Mouse (Mus musculus) CH12.LX (cell line): ENCODE data around the gene Lmna. TPM values are rescaled to one million over a fixed set of nuclear protein-coding genes. Genes with fewer than 3 reads are reported as not detected.

Source experiments
- DNase-seq: peaks from one replicate; pipeline ENCODE4 v3.0.0-alpha.2; 2013; ENCODE audit errors: extremely low read depth
- H3K27ac ChIP-seq: 2 replicates; pipeline ENCODE4 v1.5.1; 2012; ENCODE audit warnings: low read depth, mild to moderate bottlenecking, control low read depth, moderate library complexity; ENCODE audit not compliant: insufficient read depth
- H3K27me3 ChIP-seq: replicated peaks from 2 replicates; pipeline ENCODE3; 2012; ENCODE audit warnings: inconsistent platforms
- H3K36me3 ChIP-seq, 2 experiments: replicated peaks in 1 of 2; 2 replicates each; pipeline versions ENCODE3 to v1.6.1; 2012; ENCODE audit warnings: inconsistent platforms in 1 of 2, low read length in 1 of 2, mild to moderate bottlenecking in 1 of 2, mixed read lengths in 1 of 2, moderate library complexity in 1 of 2; ENCODE audit not compliant: control insufficient read depth in 1 of 2, insufficient read depth in 1 of 2
- H3K4me1 ChIP-seq, 2 experiments: 2 replicates each; pipeline ENCODE4 v1.6.1; 2012; ENCODE audit warnings: inconsistent platforms in 1 of 2, moderate library complexity in 1 of 2; ENCODE audit not compliant: insufficient read depth in 2 of 2, control insufficient read depth in 1 of 2
- H3K4me2 ChIP-seq: 2 replicates; pipeline ENCODE4 v1.6.1; 2012; ENCODE audit warnings: low read depth, mild to moderate bottlenecking, control low read depth; ENCODE audit not compliant: poor library complexity, insufficient read depth, severe bottlenecking
- H3K4me3 ChIP-seq, 3 experiments: fragments of 150-350 bp in 1 of 3; sonication (generic) in 1 of 3; replicated peaks in 1 of 3; 2 replicates each; pipeline versions ENCODE3 to v1.5.1; 2011 to 2012; ENCODE audit warnings: low read depth in 2 of 3, low read length in 2 of 3, mild to moderate bottlenecking in 2 of 3, moderate library complexity in 2 of 3, control low read depth in 1 of 3, improper control_type of control experiment in 1 of 3, inconsistent platforms in 1 of 3, mixed read lengths in 1 of 3; ENCODE audit not compliant: poor library complexity in 1 of 3
- H3K79me2 ChIP-seq: replicated peaks from 2 replicates; pipeline ENCODE4 v1.6.1; 2012; ENCODE audit warnings: mild to moderate bottlenecking, moderate library complexity; ENCODE audit not compliant: control insufficient read depth, poor library complexity, insufficient read depth, severe bottlenecking; ENCODE audit errors: extremely low read depth
- H3K9ac ChIP-seq: 2 replicates; pipeline ENCODE4 v1.6.1; 2012; ENCODE audit warnings: low read depth, mild to moderate bottlenecking, control low read depth, moderate library complexity; ENCODE audit not compliant: insufficient read depth
- H3K9me3 ChIP-seq: replicated peaks from 2 replicates; pipeline ENCODE3; 2012; ENCODE audit warnings: low read length, inconsistent platforms, mixed read lengths
- BHLHE40 ChIP-seq: IDR thresholded peaks from 2 replicates; pipeline ENCODE4 v1.6.1; 2011; ENCODE audit warnings: mild to moderate bottlenecking, low read depth, low read length, improper control_type of control experiment
- CHD2 ChIP-seq: IDR thresholded peaks from 2 replicates; pipeline ENCODE4 v1.6.1; 2011; ENCODE audit warnings: low read length, improper control_type of control experiment
- CTCF ChIP-seq, 2 experiments: IDR thresholded peaks in 1 of 2; conservative IDR thresholded peaks in 1 of 2; 2 replicates each; pipeline ENCODE4 v1.5.1; 2011 to 2012; ENCODE audit warnings: low read depth in 2 of 2, low read length in 2 of 2, improper control_type of control experiment in 1 of 2, inconsistent platforms in 1 of 2, mild to moderate bottlenecking in 1 of 2, moderate library complexity in 1 of 2
- E2F4 ChIP-seq: IDR thresholded peaks from 2 replicates; pipeline ENCODE4 v1.6.1; 2011; ENCODE audit warnings: low read depth, low read length, improper control_type of control experiment; ENCODE audit not compliant: insufficient replicate concordance
- ELF1 ChIP-seq: IDR thresholded peaks from 2 replicates; pipeline ENCODE4 v1.6.1; 2014; ENCODE audit warnings: low read depth, mild to moderate bottlenecking, inconsistent platforms, low read length, improper control_type of control experiment
- ETS1 ChIP-seq: conservative IDR thresholded peaks from 2 replicates; pipeline ENCODE4 v1.6.1; 2012; ENCODE audit warnings: low read depth, mild to moderate bottlenecking, inconsistent platforms, low read length, improper control_type of control experiment, moderate library complexity
- GABPA ChIP-seq: IDR thresholded peaks from 2 replicates; pipeline ENCODE4 v1.6.1; 2012; ENCODE audit warnings: low read depth, low read length, improper control_type of control experiment, inconsistent platforms; ENCODE audit not compliant: insufficient replicate concordance
- IRF4 ChIP-seq: IDR thresholded peaks from 2 replicates; pipeline ENCODE4 v1.6.1; 2014; ENCODE audit warnings: low read depth, mild to moderate bottlenecking, inconsistent platforms, low read length, improper control_type of control experiment
- JUND ChIP-seq: conservative IDR thresholded peaks from 2 replicates; pipeline ENCODE4 v1.6.1; 2011; ENCODE audit warnings: low read depth, low read length, improper control_type of control experiment
- KAT2A ChIP-seq: IDR thresholded peaks from 2 replicates; pipeline ENCODE4 v1.6.1; 2012; ENCODE audit warnings: low read length, improper control_type of control experiment, inconsistent platforms; ENCODE audit not compliant: insufficient replicate concordance
- MAFK ChIP-seq: IDR thresholded peaks from 2 replicates; pipeline ENCODE4 v1.6.1; 2011; ENCODE audit warnings: low read length, improper control_type of control experiment; ENCODE audit not compliant: insufficient replicate concordance
- MAX ChIP-seq: IDR thresholded peaks from 2 replicates; pipeline ENCODE4 v1.6.1; 2011; ENCODE audit warnings: low read length, improper control_type of control experiment
- MAZ ChIP-seq: IDR thresholded peaks from 2 replicates; pipeline ENCODE4 v1.6.1; 2012; ENCODE audit warnings: low read depth, mild to moderate bottlenecking, inconsistent platforms, low read length, improper control_type of control experiment, moderate library complexity
- MEF2A ChIP-seq: IDR thresholded peaks from 2 replicates; pipeline ENCODE4 v1.6.1; 2014; ENCODE audit warnings: low read depth, mild to moderate bottlenecking, inconsistent platforms, low read length, improper control_type of control experiment, borderline replicate concordance
- NELFE ChIP-seq: IDR thresholded peaks from 2 replicates; pipeline ENCODE4 v1.6.1; 2011; ENCODE audit warnings: low read depth, low read length, improper control_type of control experiment
- NRF1 ChIP-seq: IDR thresholded peaks from 2 replicates; pipeline ENCODE4 v1.6.1; 2014; ENCODE audit warnings: low read depth, mild to moderate bottlenecking, inconsistent platforms, low read length, improper control_type of control experiment, moderate library complexity
- POLR2A ChIP-seq: IDR thresholded peaks from 2 replicates; pipeline ENCODE4 v1.6.1; 2011; ENCODE audit warnings: low read depth, mild to moderate bottlenecking, improper control_type of control experiment, low read length
- POLR2AphosphoS2 ChIP-seq: IDR thresholded peaks from 2 replicates; pipeline ENCODE4 v1.6.1; 2011; ENCODE audit warnings: low read depth, low read length, improper control_type of control experiment
- RCOR1 ChIP-seq: conservative IDR thresholded peaks from 2 replicates; pipeline ENCODE4 v1.6.1; 2012; ENCODE audit warnings: low read depth, mild to moderate bottlenecking, inconsistent platforms, low read length, improper control_type of control experiment
- SIN3A ChIP-seq: IDR thresholded peaks from 2 replicates; pipeline ENCODE4 v1.6.1; 2012; ENCODE audit warnings: low read length, improper control_type of control experiment, inconsistent platforms
- SMC3 ChIP-seq: IDR thresholded peaks from 2 replicates; pipeline ENCODE4 v1.6.1; 2011; ENCODE audit warnings: low read depth, low read length, improper control_type of control experiment
- TCF12 ChIP-seq: IDR thresholded peaks from 2 replicates; pipeline ENCODE4 v1.6.1; 2014; ENCODE audit warnings: low read depth, mild to moderate bottlenecking, inconsistent platforms, low read length, improper control_type of control experiment
- UBTF ChIP-seq: IDR thresholded peaks from 2 replicates; pipeline ENCODE4 v1.6.1; 2012; ENCODE audit warnings: low read depth, mild to moderate bottlenecking, inconsistent platforms, low read length, improper control_type of control experiment, moderate library complexity
- USF2 ChIP-seq: conservative IDR thresholded peaks from 2 replicates; pipeline ENCODE4 v1.6.1; 2011; ENCODE audit warnings: low read depth, low read length, improper control_type of control experiment
- ZMIZ1 ChIP-seq: IDR thresholded peaks from 2 replicates; pipeline ENCODE4 v1.6.1; 2012; ENCODE audit warnings: low read depth, mild to moderate bottlenecking, inconsistent platforms, low read length, improper control_type of control experiment
- dilution Hi-C: fragments of 300-500 bp; cut with MboI; formaldehyde crosslinking; loops from 2 replicates; pipeline ENCODE4 v1.14.3; 2020; ENCODE audit warnings: low sequenced_read_pairs; ENCODE audit not compliant: extremely low pct_unique_long_range_greater_than_20kb, extremely low pct_ligation_motif_present
- in situ Hi-C: fragments of 300-500 bp; cut with MboI; formaldehyde crosslinking; loops from 3 replicates; pipeline ENCODE4 v1.14.3; 2019; ENCODE audit warnings: low sequenced_read_pairs, low pct_ligation_motif_present, low pct_unique_long_range_greater_than_20kb, mixed read lengths
- polyA plus RNA-seq: library from polyadenylated mRNA; unstranded; fragments of >175 nt; gene quantifications from 2 replicates; pipeline ENCODE4 v1.2.1, GENCODE M21; 2012; ENCODE audit warnings: low read depth; ENCODE audit not compliant: insufficient read length
- total RNA-seq, 2 experiments: library from RNA; depleted of rRNA; stranded (reverse); fragments of 300-350 nt in 1 of 2; fragments of >200 nt in 1 of 2; gene quantifications; 2 replicates each; pipeline ENCODE4 v1.2.3; 2012 to 2014

The Lmna gene
- total and polyA plus RNA-seq, 3 experiments = 16.1 to 67.7 (median 17.2) TPM

DNA sequence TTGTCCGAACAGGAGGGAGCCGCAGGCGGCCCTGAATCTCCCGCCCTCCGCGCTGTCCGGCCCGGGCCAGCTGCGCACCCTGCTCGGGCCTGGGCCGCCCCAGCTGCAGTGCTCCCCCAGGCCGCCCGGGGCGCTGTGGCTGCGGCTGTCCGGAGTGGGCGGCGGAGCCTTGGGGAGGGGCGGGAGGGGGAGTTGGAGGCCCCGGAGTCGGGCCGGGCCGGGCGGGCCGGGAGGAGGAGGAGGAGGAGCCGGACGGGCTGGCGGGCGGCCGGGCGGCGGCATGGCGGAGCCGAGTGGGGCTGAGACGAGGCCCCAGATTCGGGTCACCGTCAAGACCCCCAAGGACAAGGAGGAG lies 43.7 kb upstream of the Lmna start, which contains the start of gene Ubqln4:
Ubqln4 (plus strand) TSS at position 234 of the 355 bp plus-strand sequence.
- Histone ChIP-seq H3K4me3 (peak within 1 kb of the TSS; percentile 92 to 97 (median 93)), H3K79me2 (peaks cover 14% of the 10 kb centered on the region), H3K27ac (peak within 1 kb of the TSS; percentile 70), H3K9ac (peak within 1 kb of the TSS; percentile 91), H3K36me3 (peaks cover 23 to 47% of the 10 kb centered on the region in 2 experiments), H3K4me2 (peak within 1 kb of the TSS; percentile 82), H3K4me1 (peaks cover 7 to 28% of the 10 kb centered on the region in 2 experiments; a peak in 3 of 4 replicates), H3K27me3 (no peaks in the 10 kb centered on the region), H3K9me3 (no peaks in the 10 kb centered on the region)
- in situ Hi-C loops (loop anchor here (10.0 kb wide), 1 partner anchor 201 kb away; no protein-coding TSS in a partner anchor), dilution Hi-C loops (no loop called here)
- peak; percentile 78 for DNase-seq
- TF ChIP-seq ZMIZ1 (peak; percentile 73), SMC3 (peak; percentile 8; the same call in 1 of the 2 replicates), CHD2 (no peak), MAFK (no peak), GABPA (no peak), MAZ (peak; percentile 69; the same call in 1 of the 2 replicates), ETS1 (no peak), USF2 (no peak), KAT2A (0 out of 2 replicates have a peak, but pooled peaks have one; percentile 27), TCF12 (peak; percentile 81), POLR2AphosphoS2 (no peak), SIN3A (no peak), MEF2A (peak; percentile 32; the same call in 1 of the 2 replicates), JUND (no peak), E2F4 (no peak), POLR2A (peak; percentile 83), NELFE (peak; percentile 73), CTCF (conservative IDR thresholded peaks at IDR 0.05 in 1 of 2, IDR thresholded peaks at IDR 0.05 in 1 of 2; ENCODE audit: low read depth in 2 of 2, low read length in 2 of 2) (peak in 1 of 2 experiments; percentile 73; a peak in 2 of 4 replicates), IRF4 (0 out of 2 replicates have a peak, but pooled peaks have one; percentile 33), RCOR1 (no peak), ELF1 (peak; percentile 45; the same call in 1 of the 2 replicates), MAX (no peak), NRF1 (peak; percentile 71), UBTF (peak; percentile 60), BHLHE40 (no peak)
